Mouse (Mus musculus): ENCODE measurements at regions not wholly inside any gene's neighbourhood (a gene's known extent, or its start where the extent isn't known, plus 50 kb on each side); places are given as distances from the start of the nearest gene placed in this dataset.
A peak's percentile ranks its signal among the peaks of the same experiment; 100 is the strongest.

DNA sequence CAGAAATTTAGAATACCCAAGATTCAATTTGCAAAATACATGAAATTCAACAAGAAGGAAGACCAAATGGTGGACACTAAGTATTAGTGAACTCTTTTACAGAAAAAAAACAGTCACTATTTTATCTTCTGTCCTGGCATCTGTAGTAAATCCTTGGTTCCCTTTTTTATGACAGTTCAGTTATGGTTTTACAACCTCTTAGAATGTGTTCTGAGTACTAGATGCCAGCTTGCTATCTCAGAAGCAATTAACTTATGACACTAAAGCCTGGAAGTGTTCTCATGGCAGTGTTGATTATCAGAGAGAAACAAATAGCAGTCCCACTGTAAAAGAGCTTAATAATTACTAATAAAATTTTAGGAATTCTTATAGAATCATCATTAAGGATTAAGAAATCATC is 811.2 kb upstream of the Cox7c start:
- ATAC-seq (ENCODE audit: low FRiP score, low read depth) = no peak
- Histone ChIP-seq H3K4me1 (no peaks in the 10 kb centered on the region), H3K27me3 (no peaks in the 10 kb centered on the region), H3K9me3 (no peaks in the 10 kb centered on the region), H3K36me3 (no peaks in the 10 kb centered on the region), H3K4me3 (no peak overlapping the region), H3K9ac (replicated peaks) (no peak overlapping the region), H3K4me2 (replicated peaks) (no peak overlapping the region), H3K27ac (replicated peaks) (no peak overlapping the region)

DNA sequence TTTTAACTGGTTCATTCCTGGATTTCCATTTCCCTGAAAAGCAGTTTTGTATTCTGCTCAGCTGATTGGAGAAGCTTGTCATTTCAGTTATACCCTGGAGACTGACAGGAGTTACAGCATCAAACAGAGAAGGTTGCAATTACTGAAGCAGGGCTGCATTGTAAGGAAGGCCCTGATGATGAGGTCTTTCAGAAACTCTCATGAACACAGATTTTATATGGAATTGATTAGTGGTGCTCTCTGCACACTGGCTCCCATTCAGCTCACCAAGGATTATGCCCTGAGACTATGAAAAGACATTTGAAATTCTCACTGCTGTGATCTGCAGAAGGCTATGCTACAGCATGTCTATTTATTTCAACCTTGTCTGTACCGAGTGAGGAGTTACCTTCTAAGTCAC is 794.2 kb upstream of the Cox7c start:
- Histone ChIP-seq H3K4me3 (no peak overlapping the region), H3K4me1 (no peaks in the 10 kb centered on the region), H3K36me3 (no peaks in the 10 kb centered on the region), H3K9ac (replicated peaks) (no peak overlapping the region), H3K9me3 (no peaks in the 10 kb centered on the region), H3K27ac (replicated peaks) (no peak overlapping the region), H3K4me2 (replicated peaks) (no peak overlapping the region), H3K27me3 (no peaks in the 10 kb centered on the region)
- ATAC-seq (ENCODE audit: low FRiP score, low read depth) = peak; percentile 89
- WGBS = 79% methylated on average over 1 of the region's 1 CpGs

Data from midbrain, embryonic 12.5 days (tissue).